Mouse (Mus musculus) forebrain, postnatal 0 days (tissue): ENCODE measurements at regions not wholly inside any gene's neighbourhood (a gene's known extent, or its start where the extent isn't known, plus 50 kb on each side); places are given as distances from the start of the nearest gene placed in this dataset.

Experiments
- ATAC-seq: fragments of 200-750 bp; cut with Nextera tagmentation; 2 replicates; pipeline ENCODE4 v1.8.0; 2017; ENCODE audit warnings: mild to moderate bottlenecking, moderate library complexity
- DNase-seq: peaks from one replicate; pipeline ENCODE4 v3.0.0-alpha.2; 2015
- H3K27ac ChIP-seq: fragments of 300-500 bp; sonication (generic); 2 replicates; pipeline ENCODE4 v1.5.1; 2014; ENCODE audit warnings: low read depth, mild to moderate bottlenecking, antibody characterized with exemption, low read length, moderate library complexity, mixed read lengths
- H3K27me3 ChIP-seq: fragments of 300-500 bp; sonication (generic); 2 replicates; pipeline ENCODE4 v1.6.1; 2014; ENCODE audit warnings: mild to moderate bottlenecking, low read length, mixed read lengths; ENCODE audit not compliant: insufficient read depth
- H3K36me3 ChIP-seq: fragments of 300-500 bp; sonication (generic); 2 replicates; pipeline ENCODE4 v1.6.1; 2014; ENCODE audit warnings: mild to moderate bottlenecking, moderate library complexity; ENCODE audit not compliant: insufficient read depth
- H3K4me1 ChIP-seq: fragments of 300-500 bp; sonication (generic); 2 replicates; pipeline ENCODE4 v1.6.1; 2014; ENCODE audit warnings: antibody characterized with exemption; ENCODE audit not compliant: insufficient read depth
- H3K4me2 ChIP-seq: fragments of 300-500 bp; sonication (generic); 2 replicates; pipeline ENCODE4 v1.6.1; 2014; ENCODE audit warnings: low read depth, mild to moderate bottlenecking, moderate library complexity
- H3K4me3 ChIP-seq: fragments of 300-500 bp; sonication (generic); 2 replicates; pipeline ENCODE4 v1.5.1; 2014; ENCODE audit warnings: low read depth, low read length, mixed read lengths
- H3K9ac ChIP-seq: fragments of 300-500 bp; sonication (generic); 2 replicates; pipeline ENCODE4 v1.6.1; 2014; ENCODE audit warnings: mild to moderate bottlenecking
- H3K9me3 ChIP-seq: fragments of 300-500 bp; sonication (generic); 2 replicates; pipeline ENCODE4 v1.6.1; 2016; ENCODE audit warnings: low read length
- CTCF ChIP-seq: sonication (generic); IDR thresholded peaks from 2 replicates; pipeline ENCODE4 v1.5.1; 2016; ENCODE audit warnings: antibody characterized with exemption, control low read depth, low read depth
- WGBS: fragments of 180-500 bp; shearing (Covaris S2); extraction: QIAGEN DNeasy Blood & Tissue Kit; methylation state at CpG from one replicate; pipeline ENCODE4 v1.1.7; 2014; 5-methylcytosine and 5-hydroxymethylcytosine counted together

DNA sequence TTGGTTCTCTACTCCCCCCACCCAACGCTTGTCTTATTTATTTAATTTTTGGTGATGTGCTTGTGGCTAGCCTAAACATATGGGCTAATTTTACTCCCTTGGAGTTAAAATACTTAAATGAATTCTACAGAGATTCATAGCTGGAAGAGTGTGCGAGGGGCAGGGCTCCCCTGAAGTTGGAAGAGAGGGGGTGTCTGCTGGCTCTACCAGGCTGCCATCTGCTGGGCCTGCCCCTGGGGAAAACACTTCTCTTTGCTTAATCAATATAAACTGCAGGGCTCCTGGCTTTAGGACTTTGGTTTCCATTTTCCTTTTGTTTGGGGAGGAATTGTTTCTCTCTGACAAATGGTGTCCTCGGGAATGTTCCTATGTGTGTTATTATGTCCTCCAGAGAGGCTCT is 92.5 kb upstream of the Kcnd3 start:
- DNase-seq, result no peak
- Histone ChIP-seq H3K27ac (no peak overlapping the region), H3K4me2 (no peak overlapping the region), H3K9ac (no peak overlapping the region), H3K4me3 (no peak overlapping the region), H3K4me1 (no peaks in the 10 kb centered on the region), H3K27me3 (no peaks in the 10 kb centered on the region), H3K36me3 (no peaks in the 10 kb centered on the region), H3K9me3 (no peaks in the 10 kb centered on the region)
- ATAC-seq, result peak; percentile 16; the same call in 1 of the 2 replicates
- TF ChIP-seq CTCF, result no peak
- WGBS, result 46% methylated on average over 3 of the region's 3 CpGs

DNA sequence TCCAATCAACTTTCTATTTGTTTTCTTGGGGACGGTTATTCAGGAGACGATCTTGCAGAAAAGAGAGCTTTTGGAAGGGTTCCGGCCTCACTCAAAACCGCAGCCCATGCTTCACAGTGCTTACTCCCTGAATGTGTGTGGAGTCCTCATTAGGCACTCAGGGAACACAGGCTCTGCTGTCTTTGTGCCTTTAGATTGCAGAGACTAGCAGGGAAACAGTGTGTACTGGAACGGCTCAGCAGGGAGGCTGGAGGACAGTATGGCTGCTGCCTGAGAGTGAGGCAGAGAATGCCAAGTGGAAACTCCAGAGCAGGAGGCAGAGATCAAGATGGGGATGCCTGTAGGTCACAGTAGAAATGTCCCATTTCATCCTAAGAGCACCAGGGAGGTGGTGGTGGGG is 87.4 kb upstream of the Kcnd3 start:
- 32% methylated on average over 5 of the region's 5 CpGs for WGBS
- TF ChIP-seq CTCF, result no peak
- no peaks in the 10 kb centered on the region for H3K36me3 ChIP-seq
- H3K4me3 ChIP-seq, result no peak overlapping the region
- H3K4me2 ChIP-seq, result no peak overlapping the region
- H3K9me3 ChIP-seq, result no peaks in the 10 kb centered on the region
- DNase-seq (no peak), ATAC-seq (peak; percentile 71)
- no peak overlapping the region for H3K27ac ChIP-seq
- no peaks in the 10 kb centered on the region for H3K4me1 ChIP-seq
- H3K9ac ChIP-seq, result no peak overlapping the region
- no peaks in the 10 kb centered on the region for H3K27me3 ChIP-seq

DNA sequence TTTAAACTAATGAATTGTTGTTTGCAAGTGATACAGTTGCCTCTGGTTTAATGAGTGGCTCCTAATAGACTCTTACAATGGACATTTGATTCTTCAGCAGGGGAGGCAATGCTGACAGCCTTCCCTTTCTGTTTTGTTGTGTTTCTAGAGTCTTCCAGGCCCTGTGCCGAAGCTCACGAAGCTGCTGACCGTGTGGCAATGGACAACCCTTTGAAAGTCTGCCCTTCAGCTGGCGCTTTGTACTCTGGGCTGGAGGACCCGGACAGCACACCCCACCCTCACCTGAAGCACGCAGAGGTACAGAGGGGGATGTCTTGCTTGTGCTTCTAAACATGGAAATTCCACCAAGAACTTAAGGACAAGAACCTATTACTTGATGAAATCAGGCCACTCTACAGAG is 85.3 kb upstream of the Kcnd3 start:
- Histone ChIP-seq H3K4me1 (no peaks in the 10 kb centered on the region), H3K27ac (no peak overlapping the region), H3K36me3 (no peaks in the 10 kb centered on the region), H3K9ac (no peak overlapping the region), H3K27me3 (no peaks in the 10 kb centered on the region), H3K4me3 (no peak overlapping the region), H3K9me3 (no peaks in the 10 kb centered on the region), H3K4me2 (no peak overlapping the region)
- 70% methylated on average over 6 of the region's 6 CpGs for WGBS
- no peak for TF ChIP-seq CTCF
- ATAC-seq (no peak), DNase-seq (no peak)

DNA sequence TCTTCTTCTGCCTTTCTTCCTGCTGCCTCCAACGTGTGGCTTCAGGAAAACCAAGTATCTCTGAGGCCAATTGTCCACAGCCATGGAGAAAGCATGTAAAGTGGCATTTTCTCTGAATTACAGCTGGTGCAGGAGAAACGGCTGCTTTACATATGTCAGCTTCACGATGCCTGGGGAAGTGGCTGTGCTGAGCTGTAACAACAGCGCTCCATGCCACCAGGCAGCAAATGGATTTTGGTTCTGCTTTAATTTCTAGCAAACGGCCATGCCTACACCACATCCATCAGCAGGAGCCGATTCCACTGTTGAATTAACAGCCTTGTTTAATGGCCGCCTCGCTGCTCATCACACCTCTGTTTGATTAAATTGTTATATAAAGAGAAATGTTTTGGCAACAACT is 84.2 kb upstream of the Kcnd3 start:
- peak; percentile 40; the same call in 1 of the 2 replicates for ATAC-seq
- Histone ChIP-seq H3K4me1 (no peaks in the 10 kb centered on the region), H3K4me2 (no peak overlapping the region), H3K27ac (no peak overlapping the region), H3K9me3 (no peaks in the 10 kb centered on the region), H3K4me3 (no peak overlapping the region), H3K27me3 (no peaks in the 10 kb centered on the region), H3K9ac (no peak overlapping the region), H3K36me3 (no peaks in the 10 kb centered on the region)
- no peak for DNase-seq
- TF ChIP-seq CTCF, result no peak
- 64% methylated on average over 8 of the region's 8 CpGs for WGBS

DNA sequence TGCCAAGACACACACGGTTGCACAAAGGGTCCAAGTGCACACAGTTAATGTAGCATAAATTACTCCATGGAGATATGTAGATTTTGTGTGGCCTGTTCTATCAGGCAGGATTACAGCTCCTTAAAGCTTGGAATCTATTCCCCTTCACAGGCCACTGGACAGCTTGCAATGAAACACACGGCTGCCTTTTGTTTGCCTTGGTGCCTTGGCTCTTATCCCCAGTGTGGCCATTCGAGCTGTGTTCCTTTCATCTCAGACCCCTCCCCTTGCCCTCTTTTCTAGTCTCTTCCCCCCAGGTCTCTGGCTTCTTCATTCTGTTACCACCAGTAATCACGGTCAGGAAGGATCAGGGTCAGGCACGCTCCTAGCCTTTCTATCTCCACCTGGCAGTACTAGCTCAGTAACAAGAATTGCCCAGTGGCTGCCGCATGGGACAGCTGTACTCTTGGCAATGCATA is 79.7 kb upstream of the Kcnd3 start:
- no peaks in the 10 kb centered on the region for H3K36me3 ChIP-seq
- no peaks in the 10 kb centered on the region for H3K9me3 ChIP-seq
- H3K4me3 ChIP-seq, result no peak overlapping the region
- H3K4me1 ChIP-seq, result no peaks in the 10 kb centered on the region
- H3K27ac ChIP-seq, result no peak overlapping the region
- H3K9ac ChIP-seq, result no peak overlapping the region
- no peaks in the 10 kb centered on the region for H3K27me3 ChIP-seq
- TF ChIP-seq CTCF, result no peak
- WGBS, result 21% methylated on average over 6 of the region's 6 CpGs
- ATAC-seq (peak; percentile 43), DNase-seq (no peak)
- H3K4me2 ChIP-seq, result no peak overlapping the region

DNA sequence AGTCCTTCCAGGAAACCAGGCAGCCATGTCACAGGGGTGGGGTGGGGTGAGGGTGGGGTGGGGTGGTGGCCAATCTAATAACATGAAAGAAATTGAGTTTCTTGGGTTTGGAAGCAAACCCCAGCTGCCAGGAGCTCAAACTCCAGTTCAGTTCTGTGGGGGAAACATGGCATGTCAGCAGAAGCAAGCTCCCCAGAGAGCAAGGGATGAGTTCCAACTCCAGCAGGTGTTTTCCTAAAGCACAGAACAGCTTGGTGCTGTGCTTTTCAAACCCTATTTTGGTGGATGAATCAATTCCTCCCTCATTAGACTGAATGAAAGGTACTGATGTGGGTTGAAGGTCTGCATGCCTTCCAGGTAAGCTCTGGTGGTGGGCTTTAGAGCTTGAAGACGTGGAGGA is 77.8 kb upstream of the Kcnd3 start:
- 68% methylated on average over 1 of the region's 1 CpGs for WGBS
- no peak for TF ChIP-seq CTCF
- no peak overlapping the region for H3K9ac ChIP-seq

DNA sequence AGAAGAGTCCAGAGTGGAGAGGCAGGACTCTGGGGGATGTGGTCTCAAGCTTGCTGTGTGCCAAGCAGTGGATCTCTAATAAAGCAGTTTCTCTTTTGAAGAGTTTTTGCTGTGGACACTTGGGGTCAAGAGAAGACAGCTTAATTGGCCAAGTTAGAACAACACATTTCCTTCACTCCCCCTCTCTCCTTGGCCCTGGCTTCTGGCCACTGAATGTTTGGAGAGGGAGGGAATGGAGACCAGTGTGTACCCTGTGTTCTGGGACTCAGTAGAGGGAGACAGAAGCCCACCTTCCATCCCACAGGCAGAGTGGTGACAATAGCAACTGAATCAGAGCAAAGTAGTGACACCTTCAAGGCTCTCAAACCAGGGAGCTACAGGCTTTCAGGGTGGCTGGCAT is 77.3 kb upstream of the Kcnd3 start:
- Histone ChIP-seq H3K9ac (no peak overlapping the region), H3K4me2 (no peak overlapping the region), H3K4me1 (no peaks in the 10 kb centered on the region), H3K27me3 (no peaks in the 10 kb centered on the region), H3K27ac (no peak overlapping the region), H3K36me3 (no peaks in the 10 kb centered on the region), H3K4me3 (no peak overlapping the region), H3K9me3 (no peaks in the 10 kb centered on the region)
- DNase-seq (no peak), ATAC-seq (no peak)
- TF ChIP-seq CTCF, result no peak

More for the DNA sequence above, 77.8 kb upstream of the Kcnd3 start:
- DNase-seq (no peak), ATAC-seq (no peak)
- Histone ChIP-seq H3K27me3 (no peaks in the 10 kb centered on the region), H3K36me3 (no peaks in the 10 kb centered on the region), H3K4me1 (no peaks in the 10 kb centered on the region), H3K9me3 (no peaks in the 10 kb centered on the region), H3K4me3 (no peak overlapping the region), H3K27ac (no peak overlapping the region), H3K4me2 (no peak overlapping the region)

DNA sequence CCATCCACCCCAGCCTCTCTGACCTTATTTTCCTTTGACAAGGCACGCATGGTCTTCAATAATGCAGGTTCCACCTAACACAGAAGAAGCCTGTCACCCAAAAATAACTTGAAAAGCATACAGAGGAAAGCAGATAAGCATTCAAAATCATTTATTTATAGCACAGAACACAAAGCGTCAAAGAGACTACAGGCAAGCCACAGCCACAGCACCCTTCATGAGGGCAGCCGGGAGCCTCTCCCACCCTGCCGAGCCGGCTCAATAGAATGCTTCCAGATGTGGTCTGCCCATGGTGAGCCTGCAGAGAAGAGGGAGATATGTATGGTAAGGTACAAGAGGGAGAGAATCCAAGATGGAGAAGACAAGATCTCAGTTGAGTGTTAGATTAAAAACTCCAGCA is 76.7 kb upstream of the Kcnd3 start:
- ATAC-seq, result no peak

More for the DNA sequence above, 76.7 kb upstream of the Kcnd3 start:
- no peak for TF ChIP-seq CTCF
- WGBS, result 86% methylated on average over 5 of the region's 5 CpGs
- no peaks in the 10 kb centered on the region for H3K4me1 ChIP-seq
- no peaks in the 10 kb centered on the region for H3K9me3 ChIP-seq
- no peak overlapping the region for H3K27ac ChIP-seq
- no peak for DNase-seq
- H3K4me3 ChIP-seq, result no peak overlapping the region
- no peak overlapping the region for H3K4me2 ChIP-seq
- H3K36me3 ChIP-seq, result no peaks in the 10 kb centered on the region
- no peaks in the 10 kb centered on the region for H3K27me3 ChIP-seq
- H3K9ac ChIP-seq, result no peak overlapping the region
